Mouse (Mus musculus): ENCODE data around the gene Mxd4. TPM values are rescaled to one million over a fixed set of nuclear protein-coding genes. Genes with fewer than 3 reads are reported as not detected.
A peak's percentile ranks its signal among the peaks of the same experiment; 100 is the strongest.

Mxd4 gene
- 10 to 100 TPM; 68.7 to 77.8 TPM for total RNA-seq (2021)
- long read RNA-seq, experiment 1, transcript Mxd4-201 (6 exons, 3,872 nt) = major isoform, 6 of 35 reads
- long read RNA-seq, experiment 1, partial matches to known transcripts = 5 of 35 reads
- long read RNA-seq, experiment 1, other reads (novel, unspliced or antisense) = 24 of 35 reads
- long read RNA-seq, experiment 2, partial matches to known transcripts = 0 of 29 reads
- long read RNA-seq, experiment 2, other reads (novel, unspliced or antisense) = 27 of 29 reads

DNA sequence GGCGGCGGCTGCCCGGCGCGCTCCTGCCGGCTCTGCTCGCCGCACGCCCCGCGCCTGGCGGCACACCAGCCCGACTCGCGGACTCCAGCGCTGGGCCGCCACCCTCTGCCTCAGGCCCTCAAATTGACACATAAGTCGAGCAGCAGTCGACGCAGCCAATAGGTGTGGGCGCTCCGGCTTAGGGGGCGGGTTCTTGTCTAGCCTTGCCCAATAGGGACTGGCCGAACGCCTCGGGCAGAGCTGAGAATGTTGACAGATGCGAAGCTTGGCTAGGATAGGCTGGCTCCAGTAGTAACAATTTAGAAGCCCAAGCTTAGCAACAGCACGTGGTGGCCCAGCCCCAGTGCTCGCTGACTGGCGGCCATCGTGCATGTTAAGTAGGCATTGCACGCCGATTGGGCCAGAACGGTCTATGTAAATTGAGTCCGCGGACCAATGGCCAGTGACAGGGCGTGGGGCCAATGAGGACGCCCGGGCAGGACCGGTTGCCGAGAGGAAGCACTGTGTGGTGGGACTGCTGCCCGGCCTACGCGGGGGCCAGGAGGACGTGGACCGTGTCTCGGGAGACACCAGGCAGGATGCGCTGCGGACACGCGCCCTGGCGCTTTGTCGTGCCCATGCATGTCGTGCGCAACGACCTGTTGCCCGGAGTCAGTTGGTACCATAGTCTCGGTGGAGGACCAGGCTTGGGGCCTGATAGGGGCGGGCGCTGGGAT is at the start of gene Mxd4:
Gene Mxd4 (minus strand): TSS at position 120 of the 716 bp plus-strand sequence.
- peak; percentile 99 to 100 for DNase-seq

DNA sequence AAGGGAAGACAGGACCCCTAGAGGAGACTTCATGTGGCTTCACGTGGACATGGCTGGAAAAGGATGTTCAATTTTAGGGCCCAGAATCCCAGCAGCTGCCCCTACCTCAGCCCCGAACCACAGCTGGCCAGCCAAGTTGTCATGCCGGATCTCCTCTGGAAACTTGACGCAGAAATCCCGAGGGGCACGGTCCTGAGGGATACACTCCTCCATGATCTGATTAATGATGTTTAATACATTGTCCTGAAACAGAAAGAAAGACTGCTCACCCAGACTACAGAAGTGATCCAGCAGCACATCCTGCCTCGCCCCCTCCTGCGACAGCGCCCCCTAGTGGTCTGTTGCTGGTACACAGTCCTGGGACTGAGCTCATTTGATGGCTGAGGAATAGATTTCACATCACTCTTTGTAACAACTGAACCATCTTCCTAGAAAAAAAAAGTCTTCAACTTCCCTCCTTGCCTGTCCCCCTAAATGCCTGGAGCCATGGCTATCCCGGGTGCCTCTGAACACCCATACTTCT is 48.4 kb upstream of the Mxd4 start:
- peak; percentile 31 to 65 for DNase-seq

DNA sequence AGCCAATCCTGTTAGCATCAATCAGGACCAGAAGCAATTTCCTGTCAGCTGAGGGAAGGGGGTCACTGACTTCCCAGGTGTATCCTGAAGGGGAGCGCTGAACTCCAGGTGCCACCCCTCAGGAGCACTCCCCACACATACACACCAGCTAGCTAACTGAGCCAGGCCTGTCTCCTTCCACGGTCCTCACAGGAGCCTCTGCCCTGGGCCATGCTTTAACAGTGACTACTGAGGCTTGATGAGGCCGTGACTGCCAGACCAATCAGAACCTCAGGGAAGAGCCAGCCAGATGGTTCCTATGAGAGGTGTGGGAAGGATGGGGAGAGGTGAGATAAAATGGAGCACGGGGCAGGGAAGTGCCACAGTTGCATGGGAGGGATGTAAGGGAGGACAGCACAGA is 47.5 kb upstream of the Mxd4 start:
- no peak for DNase-seq

DNA sequence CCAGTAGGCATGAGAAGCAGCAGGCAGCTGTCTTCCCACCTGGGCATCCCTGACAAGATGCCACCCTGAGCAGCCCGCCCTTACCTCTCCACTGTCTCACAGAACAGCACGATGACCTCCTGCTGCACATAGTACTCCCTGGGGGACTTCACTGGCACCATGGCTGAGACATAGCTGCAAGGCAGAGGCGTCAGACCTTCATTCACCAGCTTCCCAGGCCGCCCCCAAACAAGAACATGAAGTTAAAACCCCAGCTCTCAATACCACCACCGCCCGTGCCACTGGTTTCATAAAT is 45.6 kb upstream of the Mxd4 start:
- no peak for DNase-seq

DNA sequence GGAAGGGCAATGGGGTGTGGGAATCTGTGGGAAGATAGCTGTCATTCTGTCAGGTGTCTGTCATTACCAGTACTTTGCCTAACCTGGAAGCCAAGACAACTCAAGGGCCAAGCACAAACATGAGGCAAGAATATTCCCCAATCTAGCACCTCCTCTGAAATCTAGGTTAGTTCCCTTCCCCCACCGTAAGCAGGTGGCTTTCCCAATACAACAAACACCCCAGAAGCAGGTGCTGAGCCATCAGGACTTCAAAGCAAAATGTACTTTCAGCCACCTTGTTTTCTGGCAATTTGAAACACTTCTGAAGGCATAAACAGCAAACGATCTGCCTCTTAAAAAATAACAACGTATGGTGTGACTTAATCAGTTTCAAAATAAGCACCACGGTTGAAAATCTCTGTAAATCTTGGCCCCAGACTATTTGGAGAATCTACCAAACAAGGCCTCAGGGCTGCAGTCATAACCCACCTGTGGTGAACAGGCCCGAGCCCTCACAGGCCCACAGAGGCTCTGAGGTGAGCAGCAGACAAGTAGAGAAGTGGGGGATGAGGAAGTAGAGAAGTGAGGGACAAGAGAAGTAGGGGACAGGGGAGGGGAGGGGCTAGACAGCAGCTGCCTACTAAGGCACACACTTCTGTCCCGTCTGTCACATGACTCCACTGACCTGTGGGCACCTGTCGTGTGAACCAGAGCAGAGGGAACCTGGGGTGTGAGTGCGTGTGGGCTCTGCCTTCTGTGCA is 45.1 kb upstream of the Mxd4 start:
- no peak for DNase-seq

DNA sequence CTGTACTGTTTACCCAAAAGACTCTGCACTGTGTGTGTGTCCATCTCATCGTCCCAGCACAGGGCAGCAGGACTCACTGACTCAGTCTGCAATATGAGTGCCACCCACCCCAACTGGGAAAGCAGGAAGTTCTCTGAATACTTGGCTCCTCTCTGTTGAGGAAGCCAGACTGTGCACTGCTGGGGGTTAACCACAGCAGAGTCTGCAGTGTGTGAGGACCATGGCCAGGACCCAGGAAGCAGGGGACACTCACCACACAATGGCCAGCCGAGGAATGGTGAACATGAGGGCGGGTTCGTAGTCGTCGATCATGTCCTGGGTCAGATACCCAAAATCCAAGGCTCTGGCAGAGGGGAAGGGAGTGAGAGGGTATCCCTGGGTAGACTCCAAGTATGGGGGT is 44.4 kb upstream of the Mxd4 start:
- DNase-seq = peak in 1 of 2 experiments; percentile 33

DNA sequence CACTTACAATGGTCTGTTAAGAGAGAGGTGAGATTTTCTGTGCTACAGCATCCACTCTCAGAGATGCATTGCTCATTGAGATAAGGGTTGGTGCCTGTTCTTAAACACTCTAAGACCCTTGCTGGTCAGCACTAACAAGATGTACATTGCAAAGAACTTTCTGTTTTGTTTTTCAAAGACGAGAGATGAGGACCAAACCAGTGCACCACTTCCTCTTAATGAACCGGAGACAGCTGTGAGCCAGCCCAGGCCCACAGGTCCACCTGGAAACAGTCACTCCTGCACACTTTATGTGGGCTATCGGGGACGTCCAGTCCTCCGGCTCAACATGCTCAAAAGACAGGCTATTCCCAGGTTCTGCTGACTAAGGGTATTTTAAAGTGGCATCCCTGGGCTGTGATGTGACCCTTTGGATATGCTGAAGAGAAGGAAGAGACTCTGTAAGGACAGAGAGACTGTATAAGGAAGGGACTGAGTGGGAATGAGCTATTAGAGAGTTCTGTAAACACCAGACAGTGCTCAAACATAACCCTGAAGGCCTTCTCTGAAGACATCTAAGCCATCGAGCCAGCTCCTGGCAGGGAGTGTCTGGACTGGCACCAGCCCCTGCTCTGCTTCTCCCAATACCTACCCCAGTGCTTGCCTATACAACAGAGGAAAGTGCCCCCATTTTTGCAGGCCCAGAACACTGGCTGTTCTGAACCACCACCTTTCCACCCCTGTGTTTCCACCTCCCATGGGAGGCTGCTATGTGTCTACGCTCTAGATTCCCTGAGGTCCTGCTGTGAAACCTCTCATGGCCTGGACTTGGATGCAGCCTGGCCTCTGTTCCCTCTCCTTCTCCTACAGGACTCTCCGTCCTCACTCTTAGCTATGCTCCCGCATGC is 43.3 kb upstream of the Mxd4 start:
- no peak for DNase-seq

DNA sequence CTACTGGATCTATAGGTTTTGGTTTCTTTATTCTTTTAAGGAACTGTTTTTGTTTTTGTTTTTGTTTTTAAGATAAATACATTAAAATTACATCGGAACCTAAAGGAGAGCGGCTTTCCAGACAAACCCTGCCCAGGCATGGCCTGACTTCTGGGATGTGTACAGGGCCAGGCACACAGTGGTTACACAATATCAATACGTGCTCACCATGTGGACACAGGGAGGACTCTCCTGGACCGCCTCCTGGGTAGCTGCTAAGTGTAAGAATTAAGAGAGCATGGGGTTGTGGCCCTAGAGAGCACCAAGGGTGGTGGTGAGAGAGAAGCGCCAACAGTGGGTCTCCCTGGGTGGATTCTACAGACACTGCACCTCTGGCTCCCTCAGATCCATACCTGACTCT is 42.0 kb upstream of the Mxd4 start:
- DNase-seq = no peak

DNA sequence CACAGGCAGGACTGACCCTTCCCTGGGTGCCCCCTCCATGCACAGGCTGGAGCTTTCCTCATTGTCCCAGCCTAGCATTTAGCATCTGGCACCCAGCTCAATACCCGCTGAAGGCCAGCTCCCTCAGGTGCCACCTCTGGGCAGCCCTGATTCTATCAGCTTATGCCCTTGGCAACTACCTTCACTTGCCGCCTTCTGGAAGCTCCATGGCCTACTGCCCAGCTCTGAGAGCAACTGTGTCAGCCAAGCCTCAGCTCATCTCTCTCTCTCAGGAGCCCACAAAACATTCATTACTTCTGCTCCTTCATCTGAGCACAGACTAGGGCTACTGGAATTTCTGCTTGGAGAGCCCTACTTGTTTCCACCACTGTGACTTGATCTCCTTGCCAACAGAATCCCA is 38.0 kb upstream of the Mxd4 start:
- DNase-seq = peak; percentile 35 to 41

DNA sequence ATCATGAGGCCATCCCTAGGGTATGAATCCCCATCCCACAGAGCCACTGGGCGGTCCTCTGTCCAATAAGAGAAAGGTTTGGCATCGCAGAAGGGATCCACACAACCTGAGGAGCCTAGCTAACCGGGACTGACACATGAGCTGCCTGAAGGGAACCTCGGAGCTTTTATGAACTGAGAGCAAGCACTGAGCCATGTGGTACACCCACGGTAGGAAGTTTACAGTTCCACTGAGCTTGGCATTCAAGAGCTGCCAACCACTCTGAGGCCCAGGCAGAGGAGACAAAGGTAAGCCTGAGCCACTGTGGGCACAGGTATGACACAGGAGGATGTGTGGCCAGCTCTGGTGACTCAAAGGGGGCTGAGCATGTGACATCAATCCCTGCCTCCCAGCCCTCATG is 37.0 kb upstream of the Mxd4 start:
- DNase-seq = no peak

DNA sequence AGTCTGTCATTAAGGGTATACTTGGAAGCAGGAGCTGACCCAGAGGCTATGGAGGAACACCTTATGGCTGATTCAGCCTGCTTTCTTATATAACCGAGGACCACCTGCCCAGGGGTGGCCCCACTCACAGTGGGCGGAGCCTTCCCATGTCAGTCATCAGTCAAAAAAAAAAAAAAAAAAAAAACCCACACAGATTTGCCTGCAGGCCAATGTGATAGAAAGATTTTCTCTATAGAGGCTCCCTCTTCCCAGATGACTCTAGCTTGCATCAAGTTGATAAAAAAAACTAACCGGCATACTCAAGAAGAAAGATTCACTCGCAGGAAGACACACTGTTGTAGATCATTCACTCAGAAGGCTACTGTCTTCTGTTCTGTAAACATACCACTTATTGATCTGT is 32.5 kb upstream of the Mxd4 start:
- no peak for DNase-seq

DNA sequence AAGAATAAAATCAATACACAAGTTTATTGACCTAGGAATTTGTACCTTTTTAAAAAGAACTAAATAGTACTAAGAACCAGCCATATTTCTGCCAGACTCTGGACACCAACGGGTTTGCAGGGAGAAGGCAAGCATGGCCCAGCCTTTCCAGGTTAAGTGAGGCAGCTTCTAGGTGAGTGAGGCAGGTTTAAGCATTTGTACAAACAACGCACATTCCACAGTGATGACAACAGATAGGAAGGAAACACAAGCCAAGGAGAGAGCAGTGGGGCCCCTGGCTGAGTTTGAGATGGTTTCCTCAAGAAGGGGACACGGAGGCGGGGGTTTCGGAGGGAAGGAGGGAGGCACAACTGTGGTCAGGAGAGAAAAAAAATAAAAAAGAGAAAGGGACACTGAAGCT is 31.2 kb upstream of the Mxd4 start:
- no peak for DNase-seq

DNA sequence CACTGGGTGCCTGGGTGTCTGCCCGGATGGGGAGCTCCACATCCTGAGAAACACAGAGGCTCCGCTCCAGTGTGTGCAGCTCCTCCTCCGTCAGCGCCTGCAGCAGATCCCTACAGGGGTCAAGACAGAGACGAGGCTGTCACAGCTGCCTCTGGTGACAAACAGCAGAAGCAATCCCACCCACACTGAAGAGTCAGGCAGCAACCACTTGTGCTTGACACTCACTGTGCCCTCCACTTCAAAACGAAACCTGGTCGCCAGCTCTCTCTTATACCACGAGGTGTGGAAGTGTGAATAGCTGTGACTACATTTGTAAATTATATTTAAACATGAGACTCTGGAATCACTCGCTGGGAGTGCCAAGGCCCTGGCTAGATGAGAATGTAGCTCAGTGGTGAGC is 30.2 kb upstream of the Mxd4 start:
- DNase-seq = peak in 1 of 2 experiments; percentile 30

DNA sequence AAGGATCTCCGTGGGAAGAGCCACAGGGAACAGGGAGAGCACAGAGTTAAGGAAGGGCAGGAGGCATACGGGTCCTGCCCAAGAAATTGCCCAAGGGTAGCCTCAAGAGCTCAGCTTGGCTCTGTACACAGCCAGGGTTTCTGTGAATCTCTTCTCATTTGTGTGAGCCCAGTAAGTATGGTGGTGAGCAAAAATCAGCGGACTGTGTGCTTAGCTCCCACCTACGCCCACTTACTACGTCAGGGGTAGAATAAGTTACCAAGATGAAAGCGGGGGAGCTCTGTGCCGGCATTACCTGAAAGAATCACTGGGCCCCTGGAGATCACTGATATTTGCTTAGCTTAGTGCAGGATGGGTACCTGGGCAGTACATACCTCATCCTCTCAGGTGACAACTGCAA is 28.5 kb upstream of the Mxd4 start:
- no peak for DNase-seq

DNA sequence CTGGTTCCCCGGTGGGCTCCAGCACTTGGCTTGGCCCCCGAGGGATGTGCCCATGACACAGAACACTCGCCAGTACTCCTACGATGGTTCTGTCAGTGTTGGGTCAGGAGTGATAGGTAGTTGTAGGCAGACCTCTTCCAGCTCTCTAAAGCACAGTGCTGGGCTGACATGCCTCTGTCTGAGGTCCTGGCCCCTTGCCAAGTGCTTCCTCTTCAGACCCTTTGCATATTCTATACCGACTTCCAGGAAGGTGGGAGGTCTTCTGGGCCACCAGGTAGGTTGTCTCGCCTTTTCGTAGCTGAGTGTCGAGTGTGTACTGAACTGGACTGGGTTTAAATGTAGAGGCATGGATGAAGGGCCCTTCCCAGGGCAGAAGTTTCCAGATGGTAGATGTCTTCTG is 26.1 kb upstream of the Mxd4 start:
- DNase-seq = no peak

DNA sequence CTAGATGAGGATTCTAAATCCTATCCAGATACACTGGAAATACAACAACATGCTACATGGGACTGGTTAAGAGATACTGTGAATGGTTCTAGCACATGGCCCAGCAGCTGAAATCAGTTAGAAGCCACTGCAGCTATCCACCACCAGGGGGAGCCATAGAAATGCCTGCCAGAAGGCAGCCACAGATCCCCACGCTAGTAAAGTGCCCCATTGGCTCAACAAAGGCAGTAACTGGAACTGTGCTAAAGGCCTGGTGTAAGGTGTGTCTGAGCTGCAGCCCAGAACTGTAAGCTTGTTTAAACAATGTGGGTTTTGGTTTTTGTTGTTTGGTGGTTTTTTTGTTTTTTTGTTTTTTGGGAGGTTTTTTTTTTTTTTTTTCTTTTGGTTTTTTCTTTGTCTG is 22.8 kb upstream of the Mxd4 start:
- DNase-seq = peak; percentile 81 to 87

DNA sequence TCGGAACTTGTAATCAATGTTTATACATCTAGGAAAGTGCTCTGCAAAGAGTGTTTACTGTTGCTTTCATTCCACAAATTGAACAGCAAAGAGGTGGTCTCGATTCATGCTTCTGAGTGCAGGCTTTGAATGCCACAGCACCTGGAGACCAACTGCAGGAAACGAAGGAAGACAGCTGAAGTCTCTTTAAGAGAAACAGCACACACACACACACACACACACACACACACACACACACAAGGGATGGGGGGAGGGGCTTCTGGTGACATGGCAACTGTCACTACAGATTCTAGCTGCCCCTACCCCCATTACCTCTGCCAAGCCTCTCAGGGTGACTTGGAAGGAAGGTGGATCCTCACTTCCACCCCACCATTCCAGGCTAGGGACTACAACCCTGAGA is 20.0 kb upstream of the Mxd4 start:
- no peak for DNase-seq

DNA sequence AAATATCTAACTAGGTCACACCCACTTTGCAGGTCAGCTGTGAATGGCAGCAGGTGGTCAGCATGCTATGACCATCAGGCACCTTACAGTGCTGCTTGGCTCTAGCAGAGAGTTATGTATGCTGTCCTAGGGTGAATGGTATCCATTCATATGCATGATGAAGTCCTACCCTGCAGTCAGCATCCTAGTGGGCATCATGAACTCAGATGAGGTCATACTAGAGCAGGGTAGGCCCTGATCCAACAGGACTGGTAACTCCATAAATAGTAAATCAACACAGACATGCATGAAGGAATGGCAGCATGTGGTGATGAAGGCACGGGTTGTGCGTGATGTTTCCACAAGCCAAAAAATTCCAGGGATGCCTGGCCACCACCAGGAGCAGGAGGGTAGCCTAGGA is 18.3 kb upstream of the Mxd4 start:
- no peak for DNase-seq

DNA sequence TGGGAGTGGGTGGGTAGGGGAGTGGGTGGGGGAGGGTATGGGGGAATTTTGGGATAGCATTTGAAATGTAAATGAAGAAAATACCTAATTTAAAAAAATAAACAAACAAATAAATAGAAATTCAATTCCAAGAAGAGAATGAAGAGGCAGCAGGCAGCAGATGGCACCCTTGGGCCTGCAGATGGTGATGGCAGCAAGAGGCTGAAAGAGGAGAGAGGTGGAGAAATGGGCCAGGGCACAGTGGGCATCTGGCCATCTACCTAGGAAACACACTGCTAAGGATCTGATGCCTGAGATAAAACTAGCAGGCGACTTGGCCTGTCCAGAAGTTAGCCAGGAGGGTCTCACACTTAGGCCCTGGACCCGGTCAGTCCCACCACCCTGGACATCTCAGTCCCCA is 17.4 kb upstream of the Mxd4 start:
- DNase-seq = no peak

DNA sequence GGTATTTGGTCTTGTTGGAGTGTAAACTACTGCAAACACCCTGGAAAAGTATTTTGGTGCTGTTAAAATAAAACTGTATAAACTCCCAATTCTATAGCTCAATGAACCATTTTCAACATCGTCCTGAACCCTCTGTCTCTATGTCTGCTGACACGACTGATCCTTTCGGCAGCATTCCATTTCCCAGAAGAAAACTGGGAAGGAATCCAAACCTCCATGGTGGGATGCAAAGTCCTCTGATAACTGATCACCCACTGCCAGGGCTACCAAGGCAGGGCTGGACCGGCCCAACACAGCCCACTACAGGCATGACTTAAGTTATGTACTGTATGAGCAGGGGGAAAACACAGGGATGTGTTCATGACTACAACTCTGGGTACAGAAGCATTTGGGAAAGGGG is 14.5 kb upstream of the Mxd4 start:
- no peak for DNase-seq

DNA sequence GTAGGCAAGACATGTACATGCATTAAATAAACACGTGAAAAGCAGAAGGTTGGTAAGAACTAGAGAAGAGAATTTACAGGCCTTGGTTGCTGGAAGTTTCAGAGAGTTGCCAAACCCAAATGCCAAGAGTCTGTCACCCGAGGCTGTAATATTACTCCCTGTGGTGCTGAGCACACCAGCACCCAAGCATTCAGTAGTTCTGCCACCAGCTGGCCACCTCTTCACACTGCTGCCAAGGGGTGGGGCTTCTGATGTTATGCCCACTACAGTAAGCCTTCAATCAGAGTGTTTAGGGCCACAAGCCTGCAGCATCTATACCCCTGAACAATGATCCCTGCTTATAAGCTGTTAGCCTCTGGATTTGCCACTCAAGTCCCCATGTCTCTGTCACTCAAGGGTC is 13.9 kb upstream of the Mxd4 start:
- no peak for DNase-seq

DNA sequence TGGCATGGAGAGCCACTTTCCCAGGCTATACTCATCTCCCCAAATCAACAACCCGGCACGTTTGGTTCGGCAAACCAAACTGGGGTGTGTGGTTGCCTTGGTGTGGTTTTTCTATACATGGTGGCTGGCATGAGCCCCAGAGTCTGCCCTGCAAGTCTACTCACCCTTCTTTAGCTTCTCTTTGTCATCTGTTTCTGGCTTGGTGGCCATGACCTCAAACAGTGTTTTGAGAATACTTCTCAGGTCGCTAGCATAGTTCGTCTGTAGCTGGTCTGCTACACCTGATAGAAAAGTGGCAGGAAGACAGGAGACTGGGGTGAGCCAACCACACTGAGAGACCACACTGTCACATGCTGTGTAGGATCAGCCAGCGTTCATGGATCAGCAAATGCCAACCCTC is 11.1 kb upstream of the Mxd4 start:
- DNase-seq = no peak

DNA sequence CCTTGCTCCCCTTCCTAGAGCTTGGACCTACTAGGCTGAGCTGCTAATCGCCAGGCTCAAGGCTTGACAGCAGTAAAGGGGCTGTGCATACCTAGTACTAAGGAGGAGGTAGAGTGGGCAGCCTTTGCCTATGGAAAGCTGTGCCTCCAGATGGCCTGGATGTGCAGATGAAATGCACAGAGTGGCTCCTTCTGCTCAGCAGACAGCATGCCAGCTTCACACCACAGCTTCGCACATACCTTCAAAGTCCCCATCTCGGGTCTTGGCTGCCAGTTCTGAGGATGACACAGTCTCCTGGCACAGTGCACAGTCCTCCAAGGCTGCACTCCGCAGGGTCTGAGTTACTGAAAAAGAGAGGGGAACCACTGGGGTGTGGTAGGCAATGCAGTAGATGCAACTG is 9.7 kb upstream of the Mxd4 start:
- no peak for DNase-seq
